ENCODE assay signal across 15 mouse cellular contexts in genomic region chr10:68168613-68169012, GRCm38 (mm10).
A peak's percentile ranks its signal among the peaks of the same experiment; 100 is the strongest.
DNase-seq lines count a peak whose midpoint lies in the region; ATAC-seq and TF ChIP-seq lines count a peak whose summit lies in the region.
"Had no signal": no experiment of that assay in that cellular context is flagged by ENCODE, and none has a peak within 500 bp of the region (broad histone marks: within the 10 kb centered on the region; RNA-seq: fewer than 3 reads in every experiment).

No protein-coding gene starts in this region.

- no peaks in the 10 kb centered on the region for H3K36me3 ChIP-seq in heart, embryonic 10.5 days
- no peaks in the 10 kb centered on the region for H3K36me3 ChIP-seq in lung, embryonic 14.5 days (ENCODE audit: insufficient read depth)
- no peaks in the 10 kb centered on the region for H3K36me3 ChIP-seq in heart, embryonic 16.5 days (ENCODE audit: control insufficient read depth, insufficient read depth)
- H3K36me3 ChIP-seq in stomach, embryonic 16.5 days (ENCODE audit: control insufficient read depth, insufficient read depth, low read length): 0 out of 2 replicates have a peak, but pooled peaks cover 4% of the 10 kb centered on the region
- H3K36me3 ChIP-seq: midbrain, embryonic 15.5 days had no signal

- H3K9me3 ChIP-seq in heart, embryonic 10.5 days: no peaks in the 10 kb centered on the region
- no peaks in the 10 kb centered on the region for H3K9me3 ChIP-seq in lung, embryonic 14.5 days (ENCODE audit: low read depth, low read length)
- no peaks in the 10 kb centered on the region for H3K9me3 ChIP-seq in heart, embryonic 16.5 days (replicated peaks; ENCODE audit: control insufficient read depth, low read length)
- no peaks in the 10 kb centered on the region for H3K9me3 ChIP-seq in stomach, embryonic 16.5 days (replicated peaks; ENCODE audit: control insufficient read depth, low read length)
- H3K9me3 ChIP-seq: midbrain, embryonic 15.5 days had no signal

- TF ChIP-seq CTCF in lung, embryonic 14.5 days (IDR thresholded peaks at IDR 0.05; ENCODE audit: low read depth): no peak
- TF ChIP-seq CTCF in lung, adult 2 months (IDR thresholded peaks at IDR 0.05; ENCODE audit: insufficient read depth, low read length): no peak

- intact Hi-C loops in heart, postnatal 25 days (cut with DNase I): no loop called here

- 66% methylated on average over 6 of the region's 6 CpGs for WGBS in heart, embryonic 10.5 days
- 43% methylated on average over 6 of the region's 6 CpGs for WGBS in lung, embryonic 14.5 days
- WGBS in lung, adult 2 months: 37% methylated on average over 6 of the region's 6 CpGs
- WGBS in heart, embryonic 16.5 days: 21% methylated on average over 6 of the region's 6 CpGs
- 26% methylated on average over 6 of the region's 6 CpGs for WGBS in stomach, embryonic 16.5 days

- H3K4me2 ChIP-seq in lung, embryonic 14.5 days: no peak overlapping the region
- peak overlapping the region; percentile 31 for H3K4me2 ChIP-seq in heart, embryonic 16.5 days (ENCODE audit: low read depth, low read length)
- H3K4me2 ChIP-seq in stomach, embryonic 16.5 days (ENCODE audit: low read depth, low read length): 0 out of 2 replicates have a peak overlapping the region, but pooled peaks have one; percentile 14
- H3K4me2 ChIP-seq: midbrain, embryonic 15.5 days had no signal

- 0 out of 2 replicates have a peak, but pooled peaks have one; percentile 28 for ATAC-seq in lung, embryonic 14.5 days (ENCODE audit: insufficient read depth)
- ATAC-seq in heart, embryonic 16.5 days (replicated peaks; ENCODE audit: extremely low read depth, insufficient read depth, low FRiP score): no peak
- peak; percentile 42; the same call in 1 of the 2 replicates for ATAC-seq in stomach, embryonic 16.5 days (ENCODE audit: insufficient read depth, low FRiP score)
- ATAC-seq: midbrain, embryonic 15.5 days; Patski had no signal

- H3K27ac ChIP-seq in heart, embryonic 10.5 days: peak overlapping the region; percentile 59; the same call in 1 of the 2 replicates
- peak overlapping the region; percentile 73; the same call in 1 of the 2 replicates for H3K27ac ChIP-seq in lung, embryonic 14.5 days (ENCODE audit: low read depth)
- peak overlapping the region; percentile 87 for H3K27ac ChIP-seq in heart, embryonic 16.5 days (ENCODE audit: low read length)
- H3K27ac ChIP-seq in stomach, embryonic 16.5 days (ENCODE audit: low read length): peak overlapping the region; percentile 79
- H3K27ac ChIP-seq: midbrain, embryonic 15.5 days had no signal

- no peak overlapping the region for H3K4me3 ChIP-seq in heart, embryonic 10.5 days
- no peak overlapping the region for H3K4me3 ChIP-seq in lung, embryonic 14.5 days (ENCODE audit: low read depth, low read length)
- no peak overlapping the region for H3K4me3 ChIP-seq in lung, adult 2 months (replicated peaks; ENCODE audit: extremely low read depth, low read depth, low read length)
- H3K4me3 ChIP-seq in heart, embryonic 16.5 days (ENCODE audit: low read length): no peak overlapping the region
- no peak overlapping the region for H3K4me3 ChIP-seq in stomach, embryonic 16.5 days (replicated peaks; ENCODE audit: low read length)
- H3K4me3 ChIP-seq: midbrain, embryonic 15.5 days had no signal

- no peak overlapping the region for H3K9ac ChIP-seq in lung, embryonic 14.5 days
- H3K9ac ChIP-seq in heart, embryonic 16.5 days (ENCODE audit: low read length): peak overlapping the region; percentile 48; the same call in 1 of the 2 replicates
- no peak overlapping the region for H3K9ac ChIP-seq in stomach, embryonic 16.5 days (ENCODE audit: low read length)
- H3K9ac ChIP-seq: midbrain, embryonic 15.5 days had no signal

- no peak for DNase-seq in heart, embryonic 10.5 days (ENCODE audit: low spot score)
- DNase-seq in heart, postnatal 25 days (ENCODE audit: low spot score): no peak
- peak; percentile 46 for DNase-seq in lung, embryonic 14.5 days
- DNase-seq in lung, adult 2 months: no peak
- DNase-seq in gastrocnemius, postnatal 4 days (ENCODE audit: low spot score in 2 of 2): no peak
- DNase-seq in adrenal gland, postnatal 25 days: no peak
- DNase-seq: cerebellum, postnatal 25 days; gastrocnemius, postnatal 10 days; lung, postnatal 10 days; spleen, adult 18-20 months; thymus, postnatal 25 days had no signal

- peaks cover 31% of the 10 kb centered on the region for H3K4me1 ChIP-seq in heart, embryonic 10.5 days
- H3K4me1 ChIP-seq in lung, embryonic 14.5 days (ENCODE audit: insufficient read depth): peaks cover 23% of the 10 kb centered on the region
- peaks cover 5% of the 10 kb centered on the region for H3K4me1 ChIP-seq in lung, adult 2 months (ENCODE audit: control insufficient read depth, insufficient read depth, low read length)
- H3K4me1 ChIP-seq in heart, embryonic 16.5 days (ENCODE audit: control insufficient read depth, insufficient read depth, low read length): peaks cover 40% of the 10 kb centered on the region
- peaks cover 42% of the 10 kb centered on the region for H3K4me1 ChIP-seq in stomach, embryonic 16.5 days (ENCODE audit: control insufficient read depth, insufficient read depth, low read length)

- TF ChIP-seq POLR2A in lung, adult 2 months (IDR thresholded peaks at IDR 0.05; ENCODE audit: borderline replicate concordance, extremely low read depth, low read depth, low read length): no peak

- no peaks in the 10 kb centered on the region for H3K27me3 ChIP-seq in heart, embryonic 10.5 days (ENCODE audit: insufficient read depth, poor library complexity, severe bottlenecking)
- no peaks in the 10 kb centered on the region for H3K27me3 ChIP-seq in lung, embryonic 14.5 days (ENCODE audit: insufficient read depth, low read length)
- no peaks in the 10 kb centered on the region for H3K27me3 ChIP-seq in heart, embryonic 16.5 days (ENCODE audit: control insufficient read depth, insufficient read depth, low read length)
- H3K27me3 ChIP-seq in stomach, embryonic 16.5 days (ENCODE audit: control insufficient read depth, insufficient read depth, low read length): no peaks in the 10 kb centered on the region
- H3K27me3 ChIP-seq: midbrain, embryonic 15.5 days; Patski had no signal
